Mouse (Mus musculus): ENCODE results near the gene Rdh8.

DNA sequence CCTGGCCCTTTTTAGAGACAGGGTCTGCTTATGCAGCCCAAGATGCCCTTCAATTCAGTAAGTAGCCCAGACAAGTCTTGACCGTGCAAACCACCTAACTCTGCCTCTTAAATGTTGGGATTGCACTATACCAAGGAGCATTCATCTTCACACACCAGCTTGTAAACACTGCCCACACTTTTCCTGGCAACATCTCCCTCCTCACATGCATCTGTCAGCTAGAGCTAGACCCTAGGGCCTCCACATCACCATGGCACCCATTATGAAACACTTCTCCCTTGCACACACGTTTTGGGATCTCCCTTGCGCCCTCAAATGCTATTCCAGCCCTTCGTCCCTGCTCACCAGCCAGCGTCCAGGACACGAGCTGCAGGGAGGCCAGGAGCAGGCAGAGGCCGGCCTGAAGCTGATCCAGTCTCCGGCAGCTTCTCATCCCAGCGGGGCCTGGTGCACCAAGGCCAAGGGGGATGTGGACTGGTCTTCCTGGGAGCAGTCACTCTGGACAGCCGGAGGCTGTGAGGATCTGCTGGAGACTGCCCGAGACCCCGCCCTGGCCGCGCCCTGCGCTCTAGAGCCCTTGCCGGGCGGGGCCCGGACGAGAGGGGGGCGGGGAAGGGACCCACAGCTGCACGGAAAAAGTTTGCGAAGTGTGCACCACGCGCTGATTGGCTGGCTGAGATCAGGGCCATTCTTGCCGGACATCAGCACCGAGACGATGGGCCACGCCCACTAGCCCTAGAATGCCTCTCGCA lies 3.6 kb upstream of the Rdh8 start, which contains the start of gene Col5a3:
- TF ChIP-seq EP300 (optimal IDR thresholded peaks at IDR 0.05) (no peak), CTCF (IDR thresholded peaks at IDR 0.05; ENCODE audit: low read depth) (no peak)

All from stomach, postnatal 0 days (tissue).